Mouse (Mus musculus): ENCODE data around the gene Mical2.

Gene Mical2

GRCm38 (mm10) chr7:112225615-112226262 lies at the start of gene Mical2:
Gene Mical2 (plus strand): TSS chr7:112225856.
- peak; percentile 94 for DNase-seq (ENCODE audit: low read depth, low spot score)

GRCm38 (mm10) chr7:112176627-112177026 lies 49.0 kb upstream of the Mical2 start:
- no peak for DNase-seq (ENCODE audit: low read depth, low spot score)

DNA sequence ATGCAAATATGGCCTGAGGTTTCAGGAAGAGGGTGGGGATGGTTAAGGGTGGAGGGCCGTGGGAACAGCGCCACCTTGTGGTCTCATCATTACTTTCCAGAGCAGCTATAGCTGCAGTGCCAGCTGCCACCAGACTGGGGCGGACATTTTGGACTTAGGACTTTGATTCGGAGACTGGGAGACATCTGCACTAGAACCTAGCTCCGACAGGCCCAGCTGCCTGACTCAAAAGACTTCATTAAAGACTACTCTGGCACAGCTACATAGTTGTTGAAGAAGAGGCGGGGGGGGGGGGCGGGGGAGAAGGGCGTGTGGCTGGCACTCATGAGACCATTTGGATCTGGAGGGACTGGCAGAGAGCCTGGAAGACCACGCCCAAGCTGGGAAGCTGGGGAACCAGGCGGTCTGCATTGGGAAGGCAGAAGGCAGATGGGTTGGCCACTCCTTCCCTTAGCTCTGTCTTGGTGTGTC lies 45.4 kb upstream of the Mical2 start:
- peak; percentile 93 for DNase-seq (ENCODE audit: low read depth, low spot score)

DNA sequence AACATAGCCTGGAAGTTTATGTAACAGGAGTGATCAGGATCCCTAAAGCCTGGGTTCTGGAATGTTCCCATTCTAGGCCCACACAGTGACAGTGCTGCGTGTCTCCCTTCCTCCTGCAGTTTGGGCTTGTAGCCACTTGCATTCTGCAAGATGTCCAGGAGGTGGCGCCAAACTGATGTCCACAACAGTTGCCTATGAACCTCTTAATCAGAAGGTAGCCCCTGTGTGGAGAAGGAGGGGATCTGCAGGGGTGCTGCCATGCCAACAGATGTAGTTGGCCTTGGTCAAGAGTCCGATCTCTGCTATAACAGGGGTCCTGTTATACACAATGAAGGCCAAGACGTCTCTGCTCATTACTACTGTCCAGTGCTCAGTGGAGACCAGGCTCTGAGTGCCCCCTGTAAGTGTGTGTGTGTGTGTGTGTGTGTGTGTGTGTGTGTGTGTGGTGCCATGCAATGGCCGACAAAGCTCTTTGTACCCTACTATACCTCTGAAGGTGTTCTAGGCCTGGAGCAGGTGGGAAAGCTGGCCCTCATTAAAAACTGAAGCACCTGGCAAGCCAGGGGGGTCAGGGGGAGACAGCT lies 42.3 kb upstream of the Mical2 start:
- DNase-seq (ENCODE audit: low read depth, low spot score): peak; percentile 91

- DNase-seq (ENCODE audit: low read depth, low spot score): no peak
Observed at GRCm38 (mm10) chr7:112184519-112185225, 41.0 kb upstream of the Mical2 start.

DNA sequence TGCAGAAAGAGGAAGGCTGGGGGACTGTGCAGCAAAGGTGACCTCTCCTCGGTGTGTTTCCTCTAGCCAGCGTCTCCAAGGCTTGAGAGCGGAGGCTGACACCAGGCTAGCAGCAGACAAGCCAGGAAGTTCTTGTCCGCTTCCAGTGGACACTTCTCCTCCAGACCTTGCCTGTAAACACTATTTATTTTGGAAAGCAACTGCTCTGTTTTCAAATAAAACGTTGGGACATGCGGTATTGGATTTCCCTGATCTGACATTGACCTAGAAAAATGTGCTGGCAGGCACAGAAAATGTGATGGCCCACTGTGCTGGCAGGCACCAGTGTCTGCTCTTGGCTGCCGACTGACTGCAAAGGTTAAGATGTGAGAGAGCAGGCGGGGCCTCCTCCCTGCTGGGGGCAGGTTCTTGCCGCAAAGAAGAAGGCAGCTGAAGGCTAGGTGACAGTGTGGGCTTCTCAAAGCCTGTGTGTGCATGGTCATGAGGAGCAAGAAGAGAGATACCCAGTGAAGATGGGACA lies 40.4 kb upstream of the Mical2 start:
- no peak for DNase-seq (ENCODE audit: low read depth, low spot score)

DNA sequence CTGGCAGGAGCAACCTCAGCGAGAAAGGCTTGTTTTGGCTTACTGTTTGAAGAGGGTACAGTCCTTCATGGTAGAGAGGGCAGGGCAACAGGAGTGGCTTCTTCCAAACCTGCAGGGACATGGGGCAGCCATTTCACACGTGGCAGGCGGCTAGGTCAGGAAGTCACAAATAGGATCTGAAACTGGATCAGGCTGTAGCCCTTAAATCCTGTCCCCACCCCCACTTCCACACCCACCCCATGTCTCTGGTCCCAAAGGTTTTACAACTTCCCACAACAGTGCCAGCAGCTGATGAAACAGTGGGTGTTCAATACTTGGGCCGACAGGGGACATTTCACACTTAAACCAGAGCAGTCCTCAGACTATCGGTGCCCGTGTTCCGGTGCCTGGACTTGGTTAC lies 38.8 kb upstream of the Mical2 start:
- DNase-seq (ENCODE audit: low read depth, low spot score): no peak

DNA sequence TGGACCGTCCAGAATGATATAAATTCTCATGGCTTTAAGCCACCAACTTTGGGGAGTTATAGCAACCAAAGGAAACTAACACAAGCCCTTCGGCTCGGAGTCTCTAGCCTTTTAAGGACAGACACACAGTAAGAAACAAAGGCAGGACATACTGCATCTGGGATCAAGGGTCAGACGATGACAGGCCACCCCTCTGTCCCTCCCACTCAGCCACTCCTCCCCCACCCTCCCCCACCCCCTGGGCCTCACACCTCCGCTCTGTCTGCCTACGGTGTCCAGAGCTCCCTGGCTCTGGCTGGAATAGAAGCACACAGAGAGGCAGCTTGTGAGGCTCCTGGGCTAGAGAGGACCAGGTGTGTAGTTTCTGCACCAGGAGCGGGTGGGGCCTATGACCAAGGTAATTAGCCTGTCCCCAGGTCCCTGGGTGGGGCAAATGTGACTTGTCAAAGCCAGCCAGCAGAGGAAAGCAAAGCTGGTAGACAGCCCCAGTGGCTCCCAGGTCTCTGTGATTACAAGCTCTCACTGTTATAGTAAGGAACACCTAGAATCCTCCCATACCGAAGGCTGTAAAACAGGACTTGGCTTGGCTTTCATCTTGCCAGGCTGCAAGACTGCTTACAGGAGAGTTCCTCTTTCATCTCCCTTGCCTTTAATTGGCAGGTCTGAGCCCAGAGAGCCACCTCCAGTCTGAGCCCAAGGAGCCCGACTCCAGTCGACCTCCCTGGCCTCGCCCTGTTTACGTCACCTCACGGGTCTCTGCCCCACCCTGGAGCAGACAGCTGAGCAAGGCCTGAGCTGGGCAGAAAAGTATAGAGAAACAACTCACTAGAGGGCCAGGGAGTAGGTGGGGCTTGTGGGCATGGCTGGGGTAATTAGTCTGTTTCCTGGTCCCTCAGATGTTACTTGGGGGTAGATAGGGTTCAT lies 37.9 kb upstream of the Mical2 start:
- DNase-seq (ENCODE audit: low read depth, low spot score): no peak

- no peak for DNase-seq (ENCODE audit: low read depth, low spot score)
Observed at GRCm38 (mm10) chr7:112192237-112192636, 33.4 kb upstream of the Mical2 start.

- no peak for DNase-seq (ENCODE audit: low read depth, low spot score)
Observed at GRCm38 (mm10) chr7:112192778-112193177, 32.9 kb upstream of the Mical2 start.

DNA sequence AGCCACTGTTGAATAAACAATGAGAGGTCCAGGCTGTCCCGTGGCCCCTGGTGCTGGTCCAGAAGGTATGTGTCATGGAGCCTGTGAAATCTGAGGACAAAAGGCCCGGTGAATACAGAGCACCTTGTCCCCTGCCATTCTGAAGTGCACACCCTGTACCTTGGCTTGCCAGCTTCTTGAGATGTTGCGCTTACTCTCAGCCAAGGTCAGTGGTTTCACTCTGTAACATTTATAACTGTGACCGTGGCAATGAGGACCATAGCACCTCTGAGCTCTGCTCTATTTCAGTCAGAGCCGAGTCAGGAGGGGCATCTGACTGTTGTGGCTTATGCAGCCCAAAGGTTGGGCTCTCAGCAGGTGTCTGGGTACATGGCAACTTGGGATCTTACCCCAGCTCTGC lies 31.4 kb upstream of the Mical2 start:
- no peak for DNase-seq (ENCODE audit: low read depth, low spot score)

DNA sequence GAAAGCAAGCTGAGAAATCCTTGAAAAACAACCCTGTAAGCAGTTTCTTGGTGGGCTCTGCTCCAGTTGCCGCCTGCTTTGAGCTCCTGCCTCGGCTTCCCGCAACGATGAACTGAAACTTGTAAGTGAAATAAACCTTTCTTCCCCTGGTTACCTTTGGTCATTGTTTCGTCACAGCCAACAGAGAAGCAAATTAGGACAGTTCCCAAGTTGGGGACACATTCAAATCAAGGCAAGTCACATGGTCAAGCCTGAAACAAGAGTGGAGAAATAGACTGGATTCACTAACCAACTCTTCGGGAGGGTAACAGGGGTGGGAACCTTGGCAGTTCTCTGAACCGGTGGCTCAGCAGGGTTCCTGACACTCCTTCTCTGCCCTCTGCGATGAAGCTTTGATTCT lies 28.2 kb upstream of the Mical2 start:
- DNase-seq (ENCODE audit: low read depth, low spot score): no peak

- no peak for DNase-seq (ENCODE audit: low read depth, low spot score)
Observed at GRCm38 (mm10) chr7:112199343-112199742, 26.3 kb upstream of the Mical2 start.

GRCm38 (mm10) chr7:112200761-112201160 lies 24.9 kb upstream of the Mical2 start:
- DNase-seq (ENCODE audit: low read depth, low spot score): no peak

GRCm38 (mm10) chr7:112202194-112202593 lies 23.5 kb upstream of the Mical2 start:
- no peak for DNase-seq (ENCODE audit: low read depth, low spot score)

GRCm38 (mm10) chr7:112202843-112203242 lies 22.8 kb upstream of the Mical2 start:
- DNase-seq (ENCODE audit: low read depth, low spot score): no peak

DNA sequence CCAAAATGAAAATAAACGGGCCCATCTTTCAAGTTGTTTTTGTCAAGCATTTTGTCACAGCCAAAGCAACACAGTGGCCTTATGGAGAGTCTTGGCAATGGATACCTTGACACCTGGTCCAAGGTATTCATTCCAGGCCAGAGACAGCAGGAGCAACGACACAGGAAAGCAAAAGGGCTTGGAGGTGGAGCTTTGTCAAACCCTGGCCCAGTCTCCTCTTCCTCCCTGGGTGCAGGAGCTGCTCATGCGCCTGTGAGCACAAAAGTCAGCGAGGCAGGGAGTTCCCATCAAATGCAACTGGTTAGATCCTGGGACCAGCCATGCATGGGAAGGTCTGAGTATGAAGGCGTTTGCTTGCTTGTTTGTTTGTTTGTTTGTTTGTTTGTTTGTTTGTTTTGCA lies 21.7 kb upstream of the Mical2 start:
- DNase-seq (ENCODE audit: low read depth, low spot score): no peak

GRCm38 (mm10) chr7:112204380-112204963 lies 21.2 kb upstream of the Mical2 start:
- no peak for DNase-seq (ENCODE audit: low read depth, low spot score)

GRCm38 (mm10) chr7:112205513-112205912 lies 20.1 kb upstream of the Mical2 start:
- DNase-seq (ENCODE audit: low read depth, low spot score): no peak

GRCm38 (mm10) chr7:112207717-112208116 lies 17.9 kb upstream of the Mical2 start:
- no peak for DNase-seq (ENCODE audit: low read depth, low spot score)

Data from ZHBTc4 (cell line).